22 mouse cellular contexts compared by ENCODE assay signal in the genomic region with DNA sequence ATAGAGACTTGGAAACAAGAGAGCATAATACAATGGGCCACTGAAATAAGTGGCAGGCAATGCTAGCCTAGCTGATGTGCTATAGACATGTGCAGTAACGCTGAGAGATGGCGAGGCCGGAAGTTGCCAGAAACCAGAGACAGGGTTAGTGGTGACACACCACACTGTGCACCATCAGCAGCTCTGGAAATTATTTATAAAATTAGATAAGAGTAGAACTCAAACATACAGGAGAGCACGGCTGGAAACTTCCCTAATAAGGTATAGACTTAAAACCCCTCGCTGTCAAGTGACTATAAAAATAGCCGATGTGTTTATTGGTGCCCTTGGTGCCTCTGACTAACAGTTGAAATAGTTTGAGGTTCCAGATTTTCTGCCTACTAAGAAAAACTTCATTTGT.
"Had no signal": no experiment of that assay in that cellular context is flagged by ENCODE, and none has a peak within 500 bp of the region (broad histone marks: within the 10 kb centered on the region; RNA-seq: fewer than 3 reads in every experiment).

No protein-coding gene starts in this region.

- H3K4me3 ChIP-seq: limb, embryonic 12.5 days; limb, embryonic 15.5 days; midbrain, embryonic 12.5 days; midbrain, embryonic 15.5 days; neural tube, embryonic 12.5 days; neural tube, embryonic 15.5 days had no signal

- H3K9me3 ChIP-seq: limb, embryonic 12.5 days; limb, embryonic 15.5 days; midbrain, embryonic 12.5 days; midbrain, embryonic 15.5 days; neural tube, embryonic 12.5 days; neural tube, embryonic 15.5 days had no signal

- DNase-seq: kidney, postnatal 14 days; kidney, postnatal 4 days; left cerebral cortex, postnatal 4 days; liver, postnatal 0 days; lung, embryonic 14.5 days; right cerebral cortex, adult 18-20 months; right cerebral cortex, postnatal 14 days; right cerebral cortex, postnatal 4 days; thymus, adult 2 months; thymus, postnatal 14 days; thymus, postnatal 4 days had no signal

- H3K4me1 ChIP-seq: limb, embryonic 12.5 days; limb, embryonic 15.5 days had no signal

- H3K9ac ChIP-seq: limb, embryonic 12.5 days; limb, embryonic 15.5 days; liver, embryonic 14.5 days; liver, postnatal 0 days; lung, embryonic 14.5 days; midbrain, embryonic 12.5 days; midbrain, embryonic 15.5 days; neural tube, embryonic 12.5 days; neural tube, embryonic 15.5 days had no signal

- H3K4me2 ChIP-seq: limb, embryonic 12.5 days; limb, embryonic 15.5 days; liver, embryonic 11.5 days; lung, embryonic 14.5 days; midbrain, embryonic 12.5 days; midbrain, embryonic 15.5 days; neural tube, embryonic 12.5 days; neural tube, embryonic 15.5 days had no signal

- H3K27ac ChIP-seq: limb, embryonic 12.5 days; limb, embryonic 15.5 days; liver, embryonic 14.5 days; macrophage; midbrain, embryonic 12.5 days; midbrain, embryonic 15.5 days; neural tube, embryonic 12.5 days; neural tube, embryonic 15.5 days; stomach, postnatal 0 days had no signal

- H3K27me3 ChIP-seq: limb, embryonic 12.5 days; limb, embryonic 15.5 days; midbrain, embryonic 12.5 days; midbrain, embryonic 15.5 days; neural tube, embryonic 12.5 days; neural tube, embryonic 15.5 days had no signal

- ATAC-seq: liver, postnatal 0 days; lung, postnatal 0 days; midbrain, embryonic 15.5 days had no signal

- H3K36me3 ChIP-seq: limb, embryonic 12.5 days; limb, embryonic 15.5 days; midbrain, embryonic 12.5 days; midbrain, embryonic 15.5 days; neural tube, embryonic 12.5 days; neural tube, embryonic 15.5 days had no signal
